Mouse (Mus musculus) intestine, embryonic 16.5 days (tissue): ENCODE measurements at regions not wholly inside any gene's neighbourhood (a gene's known extent, or its start where the extent isn't known, plus 50 kb on each side); places are given as distances from the start of the nearest gene placed in this dataset.

ENCODE experiments used
- ATAC-seq: fragments of 200-750 bp; cut with Nextera tagmentation; 2 replicates; pipeline ENCODE4 v1.8.0; 2017; ENCODE audit warnings: moderate TSS enrichment, moderate library complexity
- H3K27ac ChIP-seq: fragments of 300-500 bp; sonication (generic); 2 replicates; pipeline ENCODE4 v1.5.1; 2014; ENCODE audit warnings: mild to moderate bottlenecking, low read length
- H3K27me3 ChIP-seq: fragments of 300-500 bp; sonication (generic); replicated peaks from 2 replicates; pipeline ENCODE4 v1.6.1; 2014; ENCODE audit warnings: low read length, control low read depth, mixed read lengths; ENCODE audit not compliant: control insufficient read depth, insufficient read depth
- H3K36me3 ChIP-seq: fragments of 300-500 bp; sonication (generic); 2 replicates; pipeline ENCODE4 v1.6.1; 2014; ENCODE audit warnings: low read length, control low read depth; ENCODE audit not compliant: control insufficient read depth, insufficient read depth
- H3K4me1 ChIP-seq: fragments of 300-500 bp; sonication (generic); 2 replicates; pipeline ENCODE4 v1.6.1; 2014; ENCODE audit warnings: low read length, control low read depth, mixed read lengths; ENCODE audit not compliant: control insufficient read depth, insufficient read depth
- H3K4me2 ChIP-seq: fragments of 300-500 bp; sonication (generic); 2 replicates; pipeline ENCODE4 v1.6.1; 2014; ENCODE audit warnings: low read depth, low read length, control low read depth
- H3K4me3 ChIP-seq: fragments of 300-500 bp; sonication (generic); 2 replicates; pipeline ENCODE4 v1.5.1; 2014; ENCODE audit warnings: mild to moderate bottlenecking, low read length
- H3K9ac ChIP-seq: fragments of 300-500 bp; sonication (generic); 2 replicates; pipeline ENCODE4 v1.6.1; 2014; ENCODE audit warnings: low read depth, low read length
- H3K9me3 ChIP-seq: fragments of 300-500 bp; sonication (generic); 2 replicates; pipeline ENCODE4 v1.6.1; 2016; ENCODE audit warnings: low read length, control low read depth; ENCODE audit not compliant: control insufficient read depth
- WGBS: fragments of 180-500 bp; shearing (Covaris S2); extraction: QIAGEN DNeasy Blood & Tissue Kit; methylation state at CpG from one replicate; pipeline ENCODE4 v1.1.7; 2014; 5-methylcytosine and 5-hydroxymethylcytosine counted together

DNA sequence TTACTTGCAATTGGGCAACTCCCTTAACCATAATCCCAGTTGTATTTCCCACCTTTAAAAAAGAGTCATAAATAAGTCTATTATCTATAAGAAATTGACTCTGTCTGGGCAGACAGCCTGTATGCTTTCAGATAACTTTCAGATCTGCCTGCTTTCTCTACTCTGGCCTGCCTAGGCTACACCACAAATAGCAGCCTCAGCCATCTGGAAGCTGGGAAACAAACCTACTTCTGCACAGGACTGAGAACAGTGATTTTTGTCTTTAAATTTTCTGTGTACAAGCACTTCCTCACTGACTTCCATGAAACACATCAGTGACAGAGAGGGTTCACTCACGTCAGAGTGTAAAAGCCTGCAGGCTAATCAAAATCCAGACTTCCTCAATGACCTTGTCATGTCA is 482.8 kb upstream of the Adgrl4 start:
- no peak overlapping the region for H3K9ac ChIP-seq
- no peak overlapping the region for H3K4me3 ChIP-seq
- H3K9me3 ChIP-seq: no peaks in the 10 kb centered on the region
- no peak overlapping the region for H3K4me2 ChIP-seq
- H3K36me3 ChIP-seq: no peaks in the 10 kb centered on the region
- ATAC-seq: no peak
- WGBS: 48% methylated on average over 1 of the region's 1 CpGs
- no peaks in the 10 kb centered on the region for H3K4me1 ChIP-seq
- H3K27ac ChIP-seq: no peak overlapping the region
- no peaks in the 10 kb centered on the region for H3K27me3 ChIP-seq

DNA sequence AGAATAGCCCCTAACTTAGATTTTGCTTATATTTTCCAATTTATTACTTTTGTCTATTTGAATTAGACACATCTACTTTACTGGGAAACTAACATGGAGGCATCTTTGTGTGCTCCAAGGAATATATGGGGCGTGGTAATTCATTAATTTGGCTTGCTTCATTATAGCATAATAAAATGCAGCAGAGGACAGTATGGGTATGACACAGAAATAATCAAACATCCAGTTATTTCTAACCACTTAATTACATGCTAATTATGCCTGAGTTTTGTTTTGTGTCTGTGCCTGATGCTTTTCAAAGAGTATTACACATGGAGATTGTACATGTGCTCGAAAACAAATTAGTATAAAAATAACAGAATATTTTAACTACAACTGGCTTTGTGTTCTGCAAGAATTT is 438.0 kb upstream of the Adgrl4 start:
- Histone ChIP-seq H3K4me1 (no peaks in the 10 kb centered on the region), H3K4me2 (no peak overlapping the region), H3K36me3 (no peaks in the 10 kb centered on the region), H3K27me3 (no peaks in the 10 kb centered on the region), H3K4me3 (no peak overlapping the region), H3K27ac (no peak overlapping the region), H3K9me3 (no peaks in the 10 kb centered on the region), H3K9ac (no peak overlapping the region)
- WGBS: 89% methylated on average over 2 of the region's 2 CpGs
- no peak for ATAC-seq

DNA sequence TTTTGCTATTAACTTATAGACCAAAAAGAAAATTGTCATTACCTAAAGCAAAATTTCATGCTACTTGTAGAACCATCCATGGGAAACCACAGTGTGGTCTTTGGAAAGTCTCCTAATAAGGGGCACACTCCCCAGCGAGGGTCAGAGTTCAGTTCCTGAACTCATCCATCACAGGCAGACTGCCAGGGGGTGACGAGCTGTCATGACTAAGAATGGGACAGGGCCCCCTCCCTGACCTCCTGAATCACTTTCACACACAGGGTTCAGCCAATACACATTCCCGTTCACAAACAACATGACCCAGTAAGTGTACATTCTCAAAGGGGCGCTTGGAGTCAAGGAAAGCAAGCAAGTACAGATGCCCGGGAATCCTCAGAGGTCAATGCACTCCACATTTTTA is 437.5 kb upstream of the Adgrl4 start:
- no peaks in the 10 kb centered on the region for H3K27me3 ChIP-seq
- H3K36me3 ChIP-seq: no peaks in the 10 kb centered on the region
- H3K4me2 ChIP-seq: no peak overlapping the region
- H3K4me3 ChIP-seq: no peak overlapping the region
- no peak overlapping the region for H3K9ac ChIP-seq
- no peaks in the 10 kb centered on the region for H3K9me3 ChIP-seq
- 35% methylated on average over 5 of the region's 5 CpGs for WGBS
- no peaks in the 10 kb centered on the region for H3K4me1 ChIP-seq
- no peak for ATAC-seq
- H3K27ac ChIP-seq: no peak overlapping the region

DNA sequence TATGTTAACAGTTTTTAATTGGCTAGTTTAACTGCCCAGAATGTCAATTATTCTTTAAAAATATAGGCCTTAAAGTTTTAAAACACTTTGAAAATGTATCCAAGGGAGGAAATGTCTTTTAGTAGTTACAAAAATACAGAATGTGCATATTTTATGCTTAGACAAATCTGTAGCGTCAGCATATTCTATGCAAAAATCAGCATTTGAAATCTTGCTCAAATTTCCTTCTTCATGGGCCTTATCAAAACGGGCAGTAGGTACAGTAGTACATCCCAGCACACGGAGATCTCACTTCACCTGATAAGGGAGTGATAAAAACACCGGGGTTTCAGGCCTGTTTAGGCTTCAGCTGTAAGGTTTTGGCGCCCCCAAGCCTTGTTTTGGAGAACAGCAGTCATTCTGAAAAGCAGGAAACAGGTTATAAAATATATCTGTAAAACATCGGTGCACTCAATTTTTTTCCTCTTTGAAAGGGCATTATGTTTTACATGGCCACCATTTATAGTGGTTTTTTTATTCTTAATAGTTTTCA is 435.7 kb upstream of the Adgrl4 start:
- H3K27ac ChIP-seq: no peak overlapping the region
- no peaks in the 10 kb centered on the region for H3K9me3 ChIP-seq
- ATAC-seq: no peak
- no peak overlapping the region for H3K4me3 ChIP-seq
- H3K4me2 ChIP-seq: no peak overlapping the region
- H3K27me3 ChIP-seq: no peaks in the 10 kb centered on the region
- no peaks in the 10 kb centered on the region for H3K4me1 ChIP-seq
- no peak overlapping the region for H3K9ac ChIP-seq
- WGBS: 27% methylated on average over 6 of the region's 6 CpGs
- H3K36me3 ChIP-seq: no peaks in the 10 kb centered on the region

- Histone ChIP-seq H3K4me2 (no peak overlapping the region), H3K36me3 (no peaks in the 10 kb centered on the region), H3K27ac (no peak overlapping the region), H3K4me1 (no peaks in the 10 kb centered on the region), H3K9ac (no peak overlapping the region), H3K4me3 (no peak overlapping the region), H3K27me3 (no peaks in the 10 kb centered on the region), H3K9me3 (no peaks in the 10 kb centered on the region)
- WGBS: 81% methylated on average over 3 of the region's 3 CpGs
- ATAC-seq: no peak
Observed at GRCm38 (mm10) chr3:151003524-151003923, 434.2 kb upstream of the Adgrl4 start.

DNA sequence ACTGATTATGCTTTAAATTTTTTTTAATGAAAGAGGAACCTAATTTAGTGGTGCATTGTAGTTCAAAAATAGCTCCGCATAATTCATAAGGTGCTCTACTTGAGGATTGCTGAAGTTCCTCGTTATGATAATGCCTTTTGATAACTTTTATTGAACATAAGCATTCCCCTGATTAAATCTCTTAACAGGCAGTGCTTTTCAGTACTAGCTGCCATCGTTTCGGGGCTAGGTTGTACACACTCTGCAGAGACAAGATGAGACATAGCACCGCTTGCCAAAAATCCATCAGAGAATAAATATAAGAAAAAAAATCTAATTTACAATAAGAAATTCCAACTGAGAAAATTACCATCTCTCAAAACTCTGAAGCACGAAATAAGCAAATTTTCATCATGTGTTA is 433.7 kb upstream of the Adgrl4 start:
- H3K4me1 ChIP-seq: no peaks in the 10 kb centered on the region
- 81% methylated on average over 6 of the region's 6 CpGs for WGBS
- no peak for ATAC-seq
- no peaks in the 10 kb centered on the region for H3K9me3 ChIP-seq
- no peaks in the 10 kb centered on the region for H3K27me3 ChIP-seq
- no peaks in the 10 kb centered on the region for H3K36me3 ChIP-seq
- H3K27ac ChIP-seq: no peak overlapping the region
- no peak overlapping the region for H3K9ac ChIP-seq
- H3K4me3 ChIP-seq: no peak overlapping the region
- no peak overlapping the region for H3K4me2 ChIP-seq

GRCm38 (mm10) chr3:151020014-151020413 is 417.7 kb upstream of the Adgrl4 start:
- no peak overlapping the region for H3K27ac ChIP-seq
- no peaks in the 10 kb centered on the region for H3K9me3 ChIP-seq
- no peaks in the 10 kb centered on the region for H3K4me1 ChIP-seq
- ATAC-seq: no peak
- no peaks in the 10 kb centered on the region for H3K27me3 ChIP-seq
- H3K36me3 ChIP-seq: no peaks in the 10 kb centered on the region
- WGBS: 60% methylated on average over 3 of the region's 3 CpGs
- no peak overlapping the region for H3K4me3 ChIP-seq
- H3K4me2 ChIP-seq: no peak overlapping the region
- H3K9ac ChIP-seq: no peak overlapping the region

DNA sequence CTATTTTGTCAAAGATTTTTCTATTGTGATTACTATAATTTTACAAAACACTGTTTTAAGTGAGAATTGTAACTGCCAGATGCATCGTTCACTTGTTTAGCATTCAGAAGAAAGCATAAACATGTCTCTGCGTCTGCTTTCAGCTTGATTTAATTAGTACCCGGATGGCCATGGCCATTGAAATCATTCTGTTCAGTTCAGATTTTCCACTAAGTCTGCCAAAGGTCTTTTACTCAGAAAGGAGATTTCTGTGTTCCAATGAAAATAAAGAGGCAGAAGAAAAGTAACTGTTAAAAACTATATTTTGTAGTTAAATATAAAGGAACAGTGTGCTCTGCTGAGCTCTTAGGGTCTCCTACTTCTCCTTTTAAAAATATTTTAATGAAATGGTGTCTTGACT is 380.2 kb upstream of the Adgrl4 start:
- no peak for ATAC-seq
- Histone ChIP-seq H3K9me3 (no peaks in the 10 kb centered on the region), H3K27ac (no peak overlapping the region), H3K4me2 (no peak overlapping the region), H3K36me3 (no peaks in the 10 kb centered on the region), H3K9ac (no peak overlapping the region), H3K27me3 (no peaks in the 10 kb centered on the region), H3K4me3 (no peak overlapping the region), H3K4me1 (no peaks in the 10 kb centered on the region)
- WGBS: 65% methylated on average over 3 of the region's 3 CpGs

- H3K4me2 ChIP-seq: no peak overlapping the region
- no peak overlapping the region for H3K27ac ChIP-seq
- ATAC-seq: no peak
- H3K36me3 ChIP-seq: no peaks in the 10 kb centered on the region
- H3K4me1 ChIP-seq: no peaks in the 10 kb centered on the region
- H3K9ac ChIP-seq: no peak overlapping the region
- no peaks in the 10 kb centered on the region for H3K9me3 ChIP-seq
- no peak overlapping the region for H3K4me3 ChIP-seq
- no peaks in the 10 kb centered on the region for H3K27me3 ChIP-seq
Observed at GRCm38 (mm10) chr3:151072322-151072721, 365.4 kb upstream of the Adgrl4 start.

GRCm38 (mm10) chr3:151116831-151117230 is 320.9 kb upstream of the Adgrl4 start:
- no peak overlapping the region for H3K9ac ChIP-seq
- H3K4me2 ChIP-seq: no peak overlapping the region
- no peak overlapping the region for H3K4me3 ChIP-seq
- WGBS: 82% methylated on average over 3 of the region's 3 CpGs
- no peaks in the 10 kb centered on the region for H3K4me1 ChIP-seq
- H3K27me3 ChIP-seq: no peaks in the 10 kb centered on the region
- ATAC-seq: no peak
- H3K9me3 ChIP-seq: no peaks in the 10 kb centered on the region
- H3K27ac ChIP-seq: no peak overlapping the region
- no peaks in the 10 kb centered on the region for H3K36me3 ChIP-seq
